Mouse (Mus musculus) limb, embryonic 10.5 days (tissue): ENCODE measurements around the gene C2cd2l. TPM values are rescaled to one million over a fixed set of nuclear protein-coding genes. Genes with fewer than 3 reads are reported as not detected.
"Not testable (repeated sequence)": the region's sequence is repeated elsewhere in the genome, so short reads cannot be mapped to it uniquely, and the experiment has no call there.

Experiments
- DNase-seq: peaks from one replicate; pipeline ENCODE4 v3.0.0-alpha.2; 2017; ENCODE audit warnings: low spot score
- H3K27ac ChIP-seq: fragments of 300-500 bp; sonication (generic); 2 replicates; pipeline ENCODE4 v1.5.1; 2016; ENCODE audit warnings: mild to moderate bottlenecking
- H3K27me3 ChIP-seq: fragments of 300-500 bp; sonication (generic); 2 replicates; pipeline ENCODE4 v1.6.1; 2016; ENCODE audit warnings: low read depth, mild to moderate bottlenecking; ENCODE audit not compliant: poor library complexity, severe bottlenecking
- H3K36me3 ChIP-seq: fragments of 300-500 bp; sonication (generic); 2 replicates; pipeline ENCODE4 v1.6.1; 2016; ENCODE audit warnings: mild to moderate bottlenecking, moderate library complexity
- H3K4me1 ChIP-seq: fragments of 300-500 bp; sonication (generic); 2 replicates; pipeline ENCODE4 v1.6.1; 2016
- H3K4me3 ChIP-seq: fragments of 300-500 bp; sonication (generic); 2 replicates; pipeline ENCODE4 v1.5.1; 2016; ENCODE audit warnings: mild to moderate bottlenecking, moderate library complexity
- H3K9me3 ChIP-seq: fragments of 300-500 bp; sonication (generic); replicated peaks from 2 replicates; pipeline ENCODE4 v1.6.1; 2016; ENCODE audit warnings: mild to moderate bottlenecking
- WGBS: fragments of 180-500 bp; shearing (Covaris S2); methylation state at CpG from one replicate; pipeline ENCODE4 v1.1.7; 2016; 5-methylcytosine and 5-hydroxymethylcytosine counted together
- polyA plus RNA-seq: library from polyadenylated mRNA; unstranded; fragments of >200 nt; fragmentation: Nextera tagmentation; extraction: Ambion mirVana; gene quantifications from 2 replicates; pipeline ENCODE4 v1.2.1, GENCODE M21; 2016

The C2cd2l gene
- polyA plus RNA-seq, 1 experiment from 2014 or later, result 9.9 TPM

DNA sequence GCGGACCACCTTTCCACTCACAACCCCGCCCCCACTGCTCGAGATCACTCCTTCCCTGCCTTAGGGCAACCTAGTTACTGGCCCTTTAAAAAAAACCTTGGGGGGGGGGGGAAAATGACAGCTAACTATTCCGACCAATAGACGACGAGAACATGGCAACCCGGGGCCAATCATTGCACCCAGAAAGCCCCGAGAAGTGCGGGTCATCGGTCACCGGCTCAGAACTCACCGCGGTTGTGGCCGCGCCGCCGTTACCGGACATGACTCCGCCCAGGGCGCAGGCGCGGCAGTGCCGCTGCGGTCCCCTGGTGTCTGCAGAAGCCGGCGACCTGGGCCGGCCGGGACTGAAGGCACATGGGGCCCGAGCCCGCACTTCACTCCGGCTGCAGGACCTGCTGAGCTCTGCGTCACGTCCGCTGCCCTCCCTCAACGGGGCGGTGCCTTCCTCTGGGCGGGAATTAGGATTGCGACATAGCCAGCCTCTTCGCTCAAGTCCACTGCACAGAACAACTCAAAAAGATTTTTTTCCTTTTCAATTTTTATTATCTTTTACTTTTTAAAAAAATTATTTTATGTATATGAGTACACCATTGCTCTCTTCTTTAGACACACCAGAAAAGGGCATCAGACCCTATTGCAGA is 23.8 kb upstream of the C2cd2l start, which contains the start of gene Hmbs:
Hmbs (minus strand) TSS at position 448 of the 641 bp plus-strand sequence.
- peaks cover 64% of the 10 kb centered on the region for H3K36me3 ChIP-seq

DNA sequence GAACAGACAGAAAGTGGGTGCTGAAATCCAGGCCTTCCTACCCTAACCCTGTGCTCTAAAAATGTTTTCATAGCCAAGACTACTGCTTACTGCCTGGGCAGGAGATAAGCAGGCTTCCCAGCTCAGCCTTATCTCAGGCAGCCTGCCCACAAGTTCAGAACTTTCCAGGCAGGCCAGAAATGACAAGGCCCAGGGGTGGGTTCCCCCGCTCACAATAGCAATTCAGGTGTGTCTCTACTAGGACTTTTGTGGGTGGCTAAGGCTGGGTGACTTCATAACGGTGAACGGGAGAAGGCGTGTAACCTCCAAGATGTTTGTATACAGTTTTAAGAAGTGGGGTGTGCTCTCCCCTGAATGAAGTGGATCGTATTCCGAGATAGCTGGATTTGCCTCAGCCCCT is 23.2 kb upstream of the C2cd2l start:
- H3K4me3 ChIP-seq, result peak overlapping the region; percentile 95
- DNase-seq, result peak; percentile 45
- no peaks in the 10 kb centered on the region for H3K9me3 ChIP-seq
- WGBS, result 17% methylated on average over 6 of the region's 6 CpGs
- H3K36me3 ChIP-seq, result peaks cover 64% of the 10 kb centered on the region
- H3K27ac ChIP-seq, result peak overlapping the region; percentile 98
- no peaks in the 10 kb centered on the region for H3K27me3 ChIP-seq
- peaks cover 20% of the 10 kb centered on the region for H3K4me1 ChIP-seq

More for the DNA sequence above, 23.8 kb upstream of the C2cd2l start, which contains the start of gene Hmbs:
- Histone ChIP-seq H3K4me1 (peaks cover 20% of the 10 kb centered on the region), H3K9me3 (no peaks in the 10 kb centered on the region), H3K27me3 (no peaks in the 10 kb centered on the region), H3K27ac (peak within 1 kb of the TSS; percentile 98), H3K4me3 (peak within 1 kb of the TSS; percentile 95)
- DNase-seq, result peak; percentile 94
- WGBS, result under 1% methylated on average over 39 of the region's 39 CpGs

DNA sequence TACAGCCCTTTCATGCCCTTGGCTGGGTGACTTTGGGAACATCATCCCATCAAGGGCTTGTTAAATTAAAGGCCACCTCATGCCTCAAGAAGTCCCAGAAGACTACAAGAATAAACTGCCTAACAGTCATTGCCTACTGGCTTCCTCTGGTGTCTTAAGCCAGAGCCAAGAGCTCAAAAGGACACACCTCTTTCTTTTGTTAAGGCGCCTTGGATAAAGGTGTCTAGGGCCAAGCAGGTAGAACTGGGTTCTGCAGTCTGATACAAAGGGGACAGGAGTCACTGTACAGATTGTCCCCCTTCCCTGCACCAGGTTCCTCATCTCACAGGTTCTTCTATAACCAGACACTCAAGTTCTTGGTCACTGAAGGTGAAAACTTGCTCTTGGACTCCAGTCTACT is 22.5 kb upstream of the C2cd2l start:
- peak overlapping the region; percentile 95 for H3K4me3 ChIP-seq
- H3K27ac ChIP-seq, result peak overlapping the region; percentile 98; the same call in 1 of the 2 replicates
- H3K4me1 ChIP-seq, result peaks cover 22% of the 10 kb centered on the region
- H3K36me3 ChIP-seq, result peaks cover 64% of the 10 kb centered on the region
- H3K27me3 ChIP-seq, result no peaks in the 10 kb centered on the region
- no peaks in the 10 kb centered on the region for H3K9me3 ChIP-seq
- WGBS, result 81% methylated on average over 1 of the region's 1 CpGs
- DNase-seq, result no peak

DNA sequence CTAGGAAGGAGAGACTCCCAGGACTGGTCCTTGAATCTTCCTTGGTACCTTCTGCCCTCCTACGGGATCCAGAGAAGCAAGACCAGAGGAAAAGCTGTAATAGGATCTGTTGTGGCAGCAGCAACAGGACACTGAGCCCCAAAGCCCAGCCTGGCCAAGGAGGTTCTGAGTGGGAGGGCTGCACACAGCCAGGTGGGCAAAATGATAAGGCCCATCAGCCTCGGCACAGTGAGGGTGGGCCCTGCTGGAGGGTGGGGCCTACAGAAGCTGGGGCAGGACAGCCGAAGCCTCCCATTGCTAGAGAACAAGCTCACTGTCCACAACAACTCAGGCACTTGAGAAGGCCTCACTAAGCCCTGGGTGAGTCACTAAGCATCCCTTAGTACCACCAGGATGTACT is 22.1 kb upstream of the C2cd2l start:
- 78% methylated on average over 3 of the region's 3 CpGs for WGBS
- 0 out of 2 replicates have a peak overlapping the region, but pooled peaks have one; percentile 98 for H3K27ac ChIP-seq
- DNase-seq, result no peak
- no peaks in the 10 kb centered on the region for H3K27me3 ChIP-seq
- H3K36me3 ChIP-seq, result peaks cover 64% of the 10 kb centered on the region
- peak overlapping the region; percentile 19 for H3K4me3 ChIP-seq
- H3K4me1 ChIP-seq, result peaks cover 27% of the 10 kb centered on the region
- no peaks in the 10 kb centered on the region for H3K9me3 ChIP-seq

DNA sequence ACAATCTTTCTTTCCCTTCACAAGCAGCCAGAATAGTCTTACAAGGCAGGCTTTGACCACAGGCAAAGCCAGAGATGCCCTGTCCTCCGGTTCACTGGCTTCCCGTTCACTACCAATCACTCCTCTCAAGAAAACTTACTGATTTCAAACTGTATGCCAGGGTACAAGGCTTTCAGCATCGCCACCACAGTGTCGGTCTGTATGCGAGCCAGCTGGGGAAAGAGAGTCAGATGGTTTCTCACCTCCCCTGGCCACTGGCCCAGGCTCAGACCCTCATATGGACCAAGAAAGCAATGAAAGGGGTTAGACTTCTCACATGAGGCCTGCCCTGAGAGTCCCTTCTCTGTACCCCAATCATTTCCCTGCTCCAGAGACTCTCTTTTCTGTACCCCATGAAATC is 21.4 kb upstream of the C2cd2l start:
- Histone ChIP-seq H3K36me3 (peaks cover 64% of the 10 kb centered on the region), H3K9me3 (no peaks in the 10 kb centered on the region), H3K27ac (no peak overlapping the region; the same call in 1 of the 2 replicates), H3K4me3 (peak overlapping the region; percentile 19; the same call in 1 of the 2 replicates), H3K4me1 (peaks cover 34% of the 10 kb centered on the region), H3K27me3 (no peaks in the 10 kb centered on the region)
- DNase-seq, result no peak
- WGBS, result 89% methylated on average over 5 of the region's 5 CpGs

DNA sequence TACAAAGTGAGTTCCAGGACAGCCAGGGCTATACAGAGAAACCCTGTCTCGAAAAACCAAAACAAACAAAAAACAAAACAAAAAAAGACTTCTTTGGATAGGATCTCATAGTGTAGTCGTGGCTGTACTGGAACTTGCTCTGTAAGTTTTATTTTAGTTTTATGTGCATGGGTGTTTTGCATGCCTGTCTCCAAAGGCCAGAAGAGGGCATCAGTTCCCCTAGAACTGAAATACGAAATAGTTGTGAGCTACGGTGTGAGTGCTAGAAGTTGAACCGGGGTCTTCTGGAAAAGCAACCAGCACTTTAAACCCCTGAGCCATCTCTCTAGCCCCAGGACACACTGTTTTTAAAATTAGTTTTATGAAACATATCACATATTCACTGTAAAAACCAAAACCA is 18.5 kb upstream of the C2cd2l start:
- 84% methylated on average over 5 of the region's 5 CpGs for WGBS
- Histone ChIP-seq H3K27me3 (no peaks in the 10 kb centered on the region), H3K9me3 (peaks cover 2% of the 10 kb centered on the region; the same call in 1 of the 2 replicates), H3K4me3 (no peak overlapping the region), H3K36me3 (peaks cover 67% of the 10 kb centered on the region), H3K27ac (no peak overlapping the region), H3K4me1 (peaks cover 32% of the 10 kb centered on the region)
- no peak for DNase-seq

DNA sequence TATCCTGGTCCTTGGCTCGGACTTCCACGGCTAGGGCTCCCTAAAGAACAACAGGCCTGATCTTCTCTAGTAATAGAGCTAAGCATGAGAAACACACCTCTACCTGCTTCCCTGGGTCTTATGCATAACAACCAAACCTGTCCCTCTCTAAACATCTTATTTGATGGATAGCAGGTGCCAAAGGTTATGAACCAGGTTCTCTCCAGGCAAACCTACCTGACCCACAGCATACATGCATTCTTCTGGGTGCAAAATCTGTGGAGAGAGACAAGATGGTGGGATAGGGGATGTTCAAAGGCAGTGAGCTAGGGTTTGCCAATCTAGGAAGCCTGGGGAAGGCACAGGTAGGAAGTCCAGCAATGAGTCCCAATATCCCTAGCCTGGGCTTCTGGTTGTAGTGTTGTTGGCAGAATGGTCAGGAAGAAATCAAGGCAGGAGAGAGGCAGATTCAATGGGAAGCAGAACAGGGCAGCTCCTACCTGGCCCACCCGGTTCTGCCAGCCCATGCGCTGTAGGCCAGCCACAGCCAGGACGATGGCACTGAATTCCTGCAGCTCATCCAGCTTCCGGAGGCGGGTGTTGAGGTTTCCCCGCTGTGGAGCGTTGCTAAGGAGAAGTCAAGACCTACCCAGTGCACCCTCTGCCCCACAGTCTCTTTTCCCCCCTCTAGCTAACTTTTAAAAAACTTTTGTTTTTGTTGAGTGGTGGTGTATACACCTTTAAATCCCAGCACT is 17.5 kb upstream of the C2cd2l start:
- Histone ChIP-seq H3K27me3 (no peaks in the 10 kb centered on the region), H3K27ac (peak overlapping the region; percentile 11; the same call in 1 of the 2 replicates), H3K9me3 (peaks cover 2% of the 10 kb centered on the region; the same call in 1 of the 2 replicates), H3K4me3 (peak overlapping the region; percentile 98), H3K4me1 (peaks cover 22% of the 10 kb centered on the region), H3K36me3 (peaks cover 76% of the 10 kb centered on the region)
- 69% methylated on average over 9 of the region's 9 CpGs for WGBS
- no peak for DNase-seq

DNA sequence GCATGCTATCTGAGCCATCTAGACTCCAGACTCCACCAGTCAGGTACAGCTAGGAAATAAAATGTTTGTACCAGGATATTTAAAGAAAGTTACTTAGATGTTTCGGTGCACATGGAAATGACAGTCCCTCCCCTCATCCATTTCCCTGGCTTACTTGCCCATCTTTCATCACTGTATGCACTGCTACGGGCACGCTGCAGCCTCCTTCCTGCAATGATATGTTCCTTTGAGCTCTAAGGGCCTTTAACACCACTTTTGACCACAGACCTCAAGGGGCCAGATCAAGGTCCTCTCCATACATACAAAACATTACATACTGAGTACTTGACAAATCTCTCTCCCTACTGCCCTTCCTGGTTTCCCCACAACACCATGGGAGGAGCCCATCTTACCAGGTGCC is 16.9 kb upstream of the C2cd2l start:
- peaks cover 81% of the 10 kb centered on the region for H3K36me3 ChIP-seq
- no peak overlapping the region for H3K27ac ChIP-seq
- H3K4me3 ChIP-seq, result peak overlapping the region; percentile 98
- DNase-seq, result no peak
- no peaks in the 10 kb centered on the region for H3K27me3 ChIP-seq
- WGBS, result 83% methylated on average over 3 of the region's 3 CpGs
- H3K4me1 ChIP-seq, result peaks cover 16% of the 10 kb centered on the region
- peaks cover 2% of the 10 kb centered on the region; the same call in 1 of the 2 replicates for H3K9me3 ChIP-seq

DNA sequence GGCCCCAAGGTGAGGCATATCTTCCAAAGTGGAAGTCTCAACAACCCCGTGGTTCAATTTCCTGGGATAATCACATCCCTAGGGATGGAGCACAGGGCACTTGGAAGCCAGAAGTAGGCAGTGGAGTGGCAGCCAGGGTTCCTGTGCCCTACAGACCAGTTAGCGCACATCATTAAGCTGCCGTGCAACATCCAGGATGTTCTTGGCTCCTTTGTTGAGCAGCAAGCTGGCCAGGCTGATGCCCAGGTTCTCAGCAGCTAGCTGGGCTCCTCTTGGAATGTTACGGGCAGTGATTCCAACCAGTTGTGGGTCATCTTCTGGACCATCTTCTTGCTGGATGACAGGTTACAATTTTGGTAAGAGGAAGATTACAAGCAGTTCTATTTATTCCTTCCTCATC is 16.4 kb upstream of the C2cd2l start:
- not testable (repeated sequence) for H3K27me3 ChIP-seq, H3K9me3 ChIP-seq, DNase-seq, H3K27ac ChIP-seq
- H3K4me3 ChIP-seq, result peak overlapping the region; percentile 98
- H3K4me1 ChIP-seq, result peaks cover 15% of the 10 kb centered on the region
- H3K36me3 ChIP-seq, result peaks cover 81% of the 10 kb centered on the region
- WGBS, result 52% methylated on average over 4 of the region's 4 CpGs

DNA sequence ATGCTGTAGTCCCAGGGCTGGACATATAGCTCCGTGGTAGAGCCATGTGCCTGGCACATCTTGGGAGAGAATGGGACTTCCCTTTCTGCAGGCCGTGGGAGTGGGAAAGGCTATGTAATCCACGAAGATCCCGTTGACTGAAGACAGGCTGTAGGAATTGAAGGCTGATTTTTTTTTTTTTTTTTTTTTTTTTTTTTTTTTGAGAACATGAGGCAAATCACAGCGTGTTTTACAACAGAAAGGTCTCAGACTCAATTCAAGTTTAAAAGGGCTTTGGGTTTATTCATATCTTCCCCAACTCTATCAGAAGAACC is 16.0 kb upstream of the C2cd2l start:
- no peak for DNase-seq
- Histone ChIP-seq H3K9me3 (peaks cover 2% of the 10 kb centered on the region; the same call in 1 of the 2 replicates), H3K27me3 (no peaks in the 10 kb centered on the region), H3K4me3 (peak overlapping the region; percentile 98), H3K36me3 (peaks cover 81% of the 10 kb centered on the region), H3K27ac (peak overlapping the region; percentile 98), H3K4me1 (peaks cover 15% of the 10 kb centered on the region)
- 4% methylated on average over 5 of the region's 5 CpGs for WGBS

DNA sequence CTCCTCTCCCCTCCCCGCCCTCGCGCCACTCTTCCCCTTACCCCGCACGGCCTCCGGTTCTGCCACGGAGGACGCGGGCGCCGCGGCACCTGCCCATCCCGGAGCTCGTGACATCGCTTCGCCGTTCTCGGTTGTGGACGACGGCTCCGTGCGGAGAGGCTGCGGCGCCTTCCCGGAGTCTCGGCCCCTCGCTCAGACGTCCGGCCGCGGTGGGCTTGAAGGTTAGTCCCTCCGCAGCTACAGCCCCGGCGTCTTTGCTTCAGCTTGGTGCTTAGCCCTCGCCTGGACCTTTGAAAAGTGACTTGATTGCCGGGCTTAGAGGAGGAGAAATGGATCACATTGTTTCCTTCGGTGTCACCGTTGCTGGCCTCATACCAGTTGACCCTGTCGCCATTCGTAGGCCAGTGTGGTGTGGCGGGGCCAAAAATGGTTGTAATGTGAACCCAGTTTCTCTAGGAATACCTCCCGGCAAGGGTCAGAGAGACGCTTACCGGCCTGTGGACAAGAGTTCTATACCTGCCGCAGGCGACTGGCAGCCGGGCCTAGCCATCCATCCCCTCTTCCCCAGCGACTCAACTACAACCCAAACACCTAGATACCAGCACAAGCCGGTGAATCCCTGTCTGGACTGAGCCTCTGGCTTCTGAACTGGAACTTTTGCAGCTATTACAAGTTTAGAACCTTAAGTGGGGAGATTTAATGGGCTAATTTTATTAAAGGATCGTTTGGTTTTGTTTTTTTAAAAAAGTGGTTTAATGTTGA is 15.4 kb upstream of the C2cd2l start:
- Histone ChIP-seq H3K27me3 (no peaks in the 10 kb centered on the region), H3K4me3 (peak overlapping the region; percentile 98), H3K4me1 (peaks cover 15% of the 10 kb centered on the region), H3K27ac (peak overlapping the region; percentile 98), H3K36me3 (peaks cover 81% of the 10 kb centered on the region), H3K9me3 (peaks cover 2% of the 10 kb centered on the region; the same call in 1 of the 2 replicates)
- no peak for DNase-seq
- under 1% methylated on average over 50 of the region's 50 CpGs for WGBS

DNA sequence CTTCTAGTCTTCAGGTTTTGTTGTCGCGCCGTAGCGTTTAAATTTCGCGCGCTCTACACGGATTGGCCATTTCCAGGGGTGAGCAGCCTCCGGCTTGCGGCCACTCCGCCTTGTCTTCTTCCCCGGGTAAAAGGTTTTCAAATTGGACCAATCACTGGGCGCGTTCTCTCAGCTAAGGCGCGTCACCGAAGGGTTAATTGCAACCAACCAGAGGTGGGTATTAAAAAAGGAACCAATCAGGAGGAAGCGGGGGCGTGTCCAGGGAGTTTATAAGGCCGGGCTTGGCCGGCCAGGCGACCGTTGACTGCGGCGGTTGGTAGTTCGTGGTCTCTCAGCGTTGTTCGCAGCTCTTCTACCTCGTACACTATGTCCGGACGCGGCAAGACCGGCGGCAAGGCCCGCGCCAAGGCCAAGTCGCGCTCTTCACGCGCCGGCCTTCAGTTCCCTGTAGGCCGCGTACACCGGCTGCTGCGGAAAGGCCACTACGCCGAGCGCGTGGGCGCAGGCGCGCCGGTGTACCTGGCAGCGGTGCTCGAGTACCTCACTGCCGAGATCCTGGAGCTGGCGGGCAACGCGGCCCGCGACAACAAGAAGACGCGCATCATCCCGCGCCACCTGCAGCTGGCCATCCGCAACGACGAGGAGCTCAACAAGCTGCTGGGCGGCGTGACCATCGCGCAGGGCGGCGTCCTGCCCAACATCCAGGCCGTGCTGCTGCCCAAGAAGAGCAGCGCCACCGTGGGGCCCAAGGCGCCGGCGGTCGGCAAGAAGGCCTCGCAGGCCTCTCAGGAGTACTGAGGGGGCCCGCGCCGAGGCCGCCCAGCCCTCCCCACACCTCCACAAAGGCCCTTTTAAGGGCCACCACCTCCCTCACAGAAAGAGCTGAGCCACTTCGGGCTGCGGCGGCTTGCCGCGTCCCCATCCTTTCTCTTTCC is 14.6 kb upstream of the C2cd2l start, which contains the start of gene H2afx:
H2afx (plus strand) TSS at position 299 of the 935 bp plus-strand sequence.
- under 1% methylated on average over 91 of the region's 91 CpGs for WGBS
- Histone ChIP-seq H3K27ac (peak within 1 kb of the TSS; percentile 98), H3K27me3 (no peaks in the 10 kb centered on the region), H3K36me3 (peaks cover 83% of the 10 kb centered on the region), H3K4me3 (peak within 1 kb of the TSS; percentile 98), H3K4me1 (peaks cover 15% of the 10 kb centered on the region), H3K9me3 (peaks cover 2% of the 10 kb centered on the region; the same call in 1 of the 2 replicates)
- peak; percentile 98 for DNase-seq
